Mouse (Mus musculus) layer of hippocampus, postnatal 14 days (tissue): ENCODE measurements at regions not wholly inside any gene's neighbourhood (a gene's known extent, or its start where the extent isn't known, plus 50 kb on each side); places are given as distances from the start of the nearest gene placed in this dataset.

Source experiments
- DNase-seq, 2 experiments: peaks; one replicate each; pipeline ENCODE4 v3.0.0; 2021 to 2022; ENCODE audit warnings: low spot score in 2 of 2, mixed read lengths in 1 of 2

DNA sequence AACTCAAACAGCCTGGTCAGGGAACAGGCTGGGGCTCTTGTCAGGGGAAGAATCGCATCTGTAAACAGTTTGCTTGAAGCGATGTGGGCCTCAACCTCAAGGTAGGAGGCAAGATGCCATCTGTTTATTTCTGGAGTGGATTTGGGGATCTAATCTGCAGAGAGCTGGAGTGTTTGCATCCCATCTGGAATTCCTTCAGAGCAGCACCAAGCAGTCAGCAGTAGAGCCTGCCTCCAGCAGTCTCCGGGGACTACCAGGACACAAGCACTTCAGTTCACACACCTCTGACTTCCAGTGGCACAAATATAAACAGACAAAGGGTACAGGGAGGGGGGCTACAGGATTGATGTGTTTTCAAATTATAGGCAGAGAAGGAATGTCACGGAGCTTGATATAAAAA, 262.8 kb upstream of the Fermt1 start:
- no peak for DNase-seq

- DNase-seq: no peak
Observed at GRCm38 (mm10) chr2:133221762-133222556, 276.3 kb upstream of the Fermt1 start.

- DNase-seq: peak; percentile 2 to 12
Observed at GRCm38 (mm10) chr2:133235175-133235920, 289.6 kb upstream of the Fermt1 start.

DNA sequence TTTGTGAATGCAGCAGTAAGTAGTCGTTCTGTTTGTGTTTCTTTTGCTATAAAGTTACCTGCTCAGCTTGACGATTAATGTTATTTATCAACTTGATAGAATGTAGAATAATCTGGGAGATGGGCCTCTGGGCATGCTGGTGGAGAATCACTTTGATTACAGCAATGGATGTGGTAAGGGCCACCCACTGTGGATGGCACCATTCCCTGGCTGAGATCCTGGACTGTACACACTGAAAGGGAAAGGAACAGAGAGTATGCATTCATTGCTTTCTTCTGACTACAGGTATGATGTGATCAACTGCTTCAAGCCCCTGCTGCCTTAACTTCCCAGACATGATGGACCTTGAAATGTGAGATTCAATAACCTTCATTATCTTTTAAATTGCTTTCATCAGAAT, 299.8 kb upstream of the Bmp2 start:
- DNase-seq: no peak

DNA sequence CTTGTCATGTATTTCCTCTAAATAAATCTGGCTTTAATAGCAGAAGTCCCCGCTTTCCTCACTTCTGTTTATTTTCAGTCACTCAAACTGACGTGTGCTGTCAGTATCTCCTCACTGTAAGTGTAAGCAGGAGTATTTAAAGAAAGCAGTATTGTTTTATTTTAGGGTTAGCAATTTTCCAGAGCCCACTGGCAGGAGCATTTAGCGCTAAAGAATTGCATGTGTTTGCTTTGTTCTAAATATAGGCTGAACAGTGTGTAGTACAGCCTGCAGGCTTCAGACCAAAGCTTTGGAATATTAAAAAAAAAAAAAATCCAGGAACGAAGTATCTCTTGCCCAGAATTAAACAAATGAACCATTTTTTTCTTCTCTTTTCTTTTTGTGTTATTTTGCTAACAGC, 277.5 kb upstream of the Bmp2 start:
- no peak for DNase-seq

- DNase-seq: no peak
Observed at GRCm38 (mm10) chr2:133278546-133278945, 273.4 kb upstream of the Bmp2 start.

GRCm38 (mm10) chr2:133279275-133279674, 272.7 kb upstream of the Bmp2 start:
- no peak for DNase-seq

GRCm38 (mm10) chr2:133282692-133283091, 269.3 kb upstream of the Bmp2 start:
- DNase-seq: no peak

GRCm38 (mm10) chr2:133283709-133284108, 268.2 kb upstream of the Bmp2 start:
- DNase-seq: no peak

DNA sequence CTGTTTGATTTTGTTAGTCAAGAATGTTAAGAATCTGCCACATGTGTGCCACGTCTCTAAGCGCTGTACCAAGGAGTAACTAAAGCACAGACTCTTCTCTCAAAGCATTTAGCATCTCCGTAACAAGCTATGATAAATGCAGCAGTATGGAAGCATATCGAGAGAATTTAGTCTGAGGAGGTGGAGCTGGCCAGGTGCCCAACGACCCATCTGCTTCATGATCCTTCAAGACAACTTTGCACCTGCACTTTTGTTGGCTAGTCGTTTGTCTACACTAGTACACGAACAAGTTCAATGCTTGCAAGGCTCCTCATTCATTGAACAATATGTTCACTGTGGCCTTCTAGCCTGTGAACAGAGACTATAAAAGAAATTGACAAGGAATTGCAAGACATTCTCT, 257.8 kb upstream of the Bmp2 start:
- DNase-seq: no peak

DNA sequence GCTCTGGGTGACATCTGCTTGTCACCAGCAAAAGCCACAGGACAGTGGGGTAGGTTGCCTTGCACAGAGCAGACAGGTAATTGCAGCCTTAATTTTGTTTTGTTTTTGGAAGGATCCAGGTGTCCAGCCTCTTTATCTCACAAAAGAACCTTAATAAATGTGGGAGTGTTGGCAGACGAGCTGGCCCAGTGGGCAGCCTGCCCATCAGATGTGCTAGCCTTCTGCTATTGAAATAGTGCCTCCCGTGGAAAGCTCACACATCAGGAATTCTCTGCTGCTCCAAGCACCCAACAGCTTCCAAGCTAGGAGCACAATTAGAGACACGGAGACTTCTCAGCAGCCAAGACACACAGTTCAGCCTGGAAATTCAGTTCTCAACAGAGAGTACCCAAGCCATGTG, 246.0 kb upstream of the Bmp2 start:
- peak; percentile 41 to 49 for DNase-seq

- no peak for DNase-seq
Observed at GRCm38 (mm10) chr2:133311001-133311400, 241.0 kb upstream of the Bmp2 start.

DNA sequence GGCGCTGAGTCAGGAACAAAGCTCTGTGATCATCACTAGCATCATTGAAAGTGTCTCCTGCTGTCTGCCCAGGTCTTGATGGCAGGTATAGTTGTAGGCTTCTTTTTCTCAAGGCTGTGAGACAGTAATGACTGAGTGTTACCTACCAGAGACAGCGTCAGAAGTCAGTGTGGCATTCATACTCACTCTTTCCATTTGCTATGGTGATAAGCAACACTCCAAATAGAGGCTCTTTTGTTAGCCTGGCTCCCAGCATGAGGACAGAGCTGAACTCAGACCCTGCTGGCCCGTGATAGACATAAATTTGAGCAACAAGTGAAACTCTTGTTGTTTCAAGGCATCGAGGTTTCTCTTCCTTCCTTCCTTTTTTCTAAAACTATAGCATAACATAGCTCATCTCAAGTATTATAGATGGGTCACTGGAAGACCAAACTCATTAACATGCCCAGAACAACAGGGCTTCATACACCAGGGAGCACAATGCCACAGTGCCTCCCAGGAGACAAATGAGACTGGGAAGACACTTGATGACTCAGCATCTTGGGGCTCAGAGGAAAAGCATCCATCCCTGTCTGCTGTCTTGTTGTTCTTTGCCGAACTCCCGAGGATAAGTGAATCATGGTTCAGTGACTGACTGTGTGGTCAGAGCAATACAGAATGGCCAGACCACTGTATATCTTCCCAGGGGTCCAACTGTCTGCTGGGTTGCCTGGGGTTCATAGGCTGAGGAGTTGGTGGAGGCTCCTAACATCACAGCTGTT, 225.5 kb upstream of the Bmp2 start:
- DNase-seq: no peak

- DNase-seq: no peak
Observed at GRCm38 (mm10) chr2:133327653-133328052, 224.3 kb upstream of the Bmp2 start.

DNA sequence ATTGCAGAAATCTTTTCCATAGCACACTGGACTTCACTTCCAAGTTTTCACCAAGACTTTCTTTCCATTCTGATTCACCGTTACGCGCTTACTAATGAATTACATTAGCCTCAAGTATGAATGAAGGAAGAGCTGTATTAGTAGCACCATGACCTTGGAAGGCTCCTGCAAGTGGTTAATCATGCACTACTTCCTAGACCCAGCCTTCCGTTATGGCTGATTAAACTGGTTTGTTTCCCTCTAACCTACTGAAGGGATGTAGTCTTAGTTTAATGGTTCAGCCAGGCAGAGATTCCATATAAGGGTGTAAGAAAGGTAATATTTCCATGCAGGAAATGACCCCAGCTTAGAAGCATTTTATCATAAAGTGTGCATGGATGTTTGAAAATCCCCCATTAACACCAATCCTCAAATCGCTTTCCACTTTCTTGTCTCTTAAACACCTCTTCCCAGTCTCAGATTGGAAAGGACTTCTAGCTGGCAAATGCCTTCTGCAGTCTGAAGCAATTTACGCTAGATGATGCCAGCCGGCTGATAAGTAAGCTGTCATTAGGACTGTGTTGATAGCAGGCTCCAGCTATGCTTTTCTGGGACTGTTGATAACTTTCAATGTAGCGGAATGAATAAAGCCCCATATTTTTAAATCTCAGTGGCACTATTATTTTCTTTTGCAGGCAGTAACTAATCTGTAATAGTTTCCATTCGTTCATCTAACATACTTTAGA, 215.6 kb upstream of the Bmp2 start:
- peak in 1 of 2 experiments; percentile 2 for DNase-seq

DNA sequence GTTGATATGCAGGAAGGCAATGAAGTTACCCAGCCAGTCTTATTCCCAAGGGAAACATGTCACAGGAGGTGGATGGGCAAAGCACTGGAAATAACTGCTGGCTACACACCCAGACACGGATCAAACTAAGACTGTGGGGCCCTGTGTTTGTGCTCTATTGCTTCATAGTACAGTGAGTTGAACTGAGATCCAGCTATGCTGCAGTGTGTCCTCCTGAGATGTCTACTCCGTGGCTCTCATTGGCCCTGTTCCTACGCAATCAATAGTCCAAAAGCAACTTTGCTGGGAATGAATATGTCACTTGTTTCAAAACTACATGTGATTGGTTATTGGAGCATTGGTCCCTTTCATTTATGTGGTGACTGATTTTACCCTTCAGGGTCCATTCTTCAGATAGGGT, 213.8 kb upstream of the Bmp2 start:
- no peak for DNase-seq

GRCm38 (mm10) chr2:133341352-133341751, 210.6 kb upstream of the Bmp2 start:
- no peak for DNase-seq

DNA sequence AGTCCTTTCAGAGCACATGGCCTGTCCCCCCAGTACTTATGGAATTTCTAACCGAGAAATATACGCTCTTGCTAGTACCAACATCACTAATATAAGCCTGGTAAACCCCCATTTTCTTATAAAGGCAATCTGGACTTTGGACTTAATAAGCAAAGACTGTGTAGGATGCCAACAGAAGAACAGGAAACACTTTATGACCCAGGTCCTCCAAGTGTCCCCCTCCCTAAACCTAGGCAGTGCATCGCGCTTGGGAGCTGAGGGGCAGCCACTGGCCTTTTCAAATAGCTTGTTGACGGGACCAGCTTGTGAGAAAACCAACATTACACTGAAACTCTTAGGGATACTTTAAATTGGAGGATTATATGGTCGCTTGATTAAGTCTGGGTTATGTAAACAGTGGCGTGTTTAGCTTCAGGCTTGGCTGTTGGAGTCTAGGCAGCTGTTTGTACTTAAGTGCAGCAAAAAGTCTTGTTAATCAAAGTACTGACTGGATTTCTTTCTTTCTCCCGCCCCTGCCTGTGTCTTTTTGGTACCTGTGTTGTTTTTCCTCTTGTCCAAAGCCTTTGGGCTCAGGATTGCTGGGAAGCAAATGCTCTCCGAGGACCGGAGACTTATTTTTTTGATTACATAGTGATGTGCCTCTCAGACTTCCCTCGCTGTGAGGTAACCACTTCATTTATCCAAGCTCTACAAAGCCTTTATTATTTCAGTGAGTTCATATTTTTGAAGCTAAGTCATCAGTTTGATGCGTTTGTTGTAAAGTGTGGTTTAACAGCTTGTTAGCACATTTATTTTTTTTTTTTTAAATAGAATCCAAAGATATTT, 205.8 kb upstream of the Bmp2 start:
- DNase-seq: no peak

DNA sequence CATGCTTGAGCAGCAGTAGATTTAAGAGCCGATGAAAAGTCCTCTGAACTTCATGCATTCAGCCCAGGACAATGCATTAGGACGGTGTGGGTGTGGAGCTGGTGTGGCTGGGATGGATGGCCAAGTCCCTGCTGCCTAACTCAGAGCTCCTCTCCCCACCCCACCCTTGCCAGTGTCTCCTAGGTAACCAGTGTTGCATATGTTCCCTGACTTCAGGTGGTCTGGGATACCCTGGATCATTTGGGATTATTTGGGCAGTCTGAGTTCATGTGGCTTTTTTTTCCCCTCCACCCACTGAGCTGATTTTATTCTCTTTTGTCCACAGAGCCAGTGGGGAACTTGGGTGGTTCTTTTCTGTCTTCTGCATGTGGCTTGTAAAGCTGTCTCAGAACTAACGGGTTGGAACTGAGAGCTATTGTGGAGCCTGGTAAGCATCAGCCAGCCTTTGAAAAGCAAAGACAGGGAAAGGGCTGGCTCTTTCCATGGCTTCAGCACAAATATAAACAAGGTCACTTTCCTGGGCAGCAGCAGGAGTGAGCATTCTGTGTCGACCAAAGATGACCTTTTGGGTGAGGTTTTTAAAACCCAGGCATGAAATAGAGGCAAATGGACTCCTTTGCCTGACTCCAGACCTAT, 205.1 kb upstream of the Bmp2 start:
- no peak for DNase-seq

GRCm38 (mm10) chr2:133351306-133351705, 200.7 kb upstream of the Bmp2 start:
- no peak for DNase-seq
